Mouse (Mus musculus): ENCODE data around the gene Gsx2.

Gsx2 gene

DNA sequence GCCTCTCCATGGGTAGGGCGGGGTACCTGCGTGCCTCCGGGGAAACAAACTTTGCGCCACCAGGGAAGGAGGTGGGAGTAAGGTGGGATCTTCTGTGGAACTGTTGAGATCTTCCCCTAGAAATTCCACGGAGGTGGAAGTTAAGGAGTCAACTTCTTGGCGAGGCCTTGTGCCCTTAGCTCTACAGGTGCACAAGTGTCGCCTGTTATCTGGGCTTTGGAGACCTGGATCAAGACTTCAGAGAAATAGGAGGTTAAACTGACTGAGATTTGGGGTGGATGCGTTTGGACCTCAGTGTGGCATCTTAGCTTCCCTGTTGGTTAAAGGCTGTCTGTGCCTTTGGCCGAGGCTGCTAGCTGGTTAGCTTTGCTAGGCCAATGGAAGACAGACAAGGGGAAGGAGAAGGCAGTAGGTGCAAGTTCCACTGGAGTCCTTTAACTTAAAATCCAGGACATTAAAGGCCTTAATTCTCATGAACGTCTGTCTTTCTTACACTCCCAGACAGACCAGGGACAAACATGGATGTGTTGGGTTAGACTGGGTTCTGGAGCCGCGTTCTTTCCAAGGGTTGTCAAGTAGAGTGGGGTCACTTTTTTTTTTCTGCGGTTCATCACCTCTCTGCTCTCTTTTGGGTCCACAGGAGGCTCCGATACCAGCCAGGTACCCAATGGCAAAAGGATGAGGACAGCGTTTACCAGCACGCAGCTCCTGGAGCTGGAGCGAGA is 1.1 kb downstream of the Gsx2 start:
- no peak for DNase-seq (ENCODE audit: low spot score in 2 of 2)

DNA sequence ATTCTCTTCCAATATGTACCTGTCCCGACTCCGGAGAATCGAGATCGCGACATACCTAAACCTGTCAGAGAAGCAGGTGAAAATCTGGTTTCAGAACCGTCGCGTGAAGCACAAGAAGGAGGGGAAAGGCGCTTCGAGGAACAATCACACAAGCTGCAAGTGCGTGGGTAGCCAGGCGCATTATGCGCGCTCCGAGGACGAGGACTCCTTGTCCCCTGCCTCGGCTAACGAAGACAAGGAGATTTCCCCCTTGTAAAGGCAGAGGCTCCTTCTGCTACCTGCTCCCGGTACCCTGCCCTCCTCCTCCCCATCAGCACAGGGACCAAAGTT is 1.6 kb downstream of the Gsx2 start:
- no peak for DNase-seq (ENCODE audit: low spot score in 2 of 2)

DNA sequence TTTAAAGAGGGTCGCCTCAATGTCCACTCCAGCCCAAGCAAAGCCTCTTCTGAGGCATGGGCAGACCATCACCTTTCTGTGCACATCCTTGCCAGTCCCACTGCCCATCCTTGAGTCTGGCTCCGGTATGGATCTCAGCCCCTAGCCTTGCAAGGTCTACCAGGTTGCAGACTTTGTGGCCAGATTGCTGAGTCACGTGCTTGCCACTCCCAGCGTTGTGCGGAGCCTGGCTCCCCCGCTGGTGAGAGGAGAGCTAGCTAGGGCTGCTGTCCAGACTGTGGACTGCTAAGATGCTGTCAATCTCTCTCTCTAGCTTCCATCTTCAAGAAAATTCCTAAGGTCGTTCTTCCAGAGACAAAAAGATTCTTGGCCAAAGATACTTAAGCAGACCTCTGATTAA is 4.2 kb downstream of the Gsx2 start:
- DNase-seq (ENCODE audit: low spot score in 2 of 2) = no peak

- DNase-seq (ENCODE audit: low spot score in 2 of 2) = no peak
Measured at GRCm38 (mm10) chr5:75082439-75082838, 7.0 kb downstream of the Gsx2 start.

DNA sequence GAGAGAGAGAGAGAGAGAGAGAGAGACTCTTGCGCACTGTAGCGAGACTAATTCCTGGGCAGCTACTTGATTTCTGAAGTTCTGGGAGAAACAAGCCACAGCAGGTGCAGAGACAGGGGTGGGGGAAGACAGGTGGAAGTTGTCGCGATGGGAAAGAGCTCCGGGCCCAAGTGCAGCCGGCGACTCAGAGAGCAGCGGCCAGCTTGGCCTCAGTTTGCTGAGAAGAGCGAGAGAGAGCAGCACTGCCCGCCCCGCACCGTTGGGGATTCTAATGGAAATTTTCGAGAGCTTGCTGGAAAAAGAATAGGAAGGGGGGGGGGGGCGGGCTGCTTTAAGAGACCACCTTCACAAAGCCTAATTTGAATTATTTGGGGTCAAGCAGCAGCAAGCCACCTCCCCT is 7.7 kb downstream of the Gsx2 start:
- DNase-seq (ENCODE audit: low spot score in 2 of 2) = no peak

DNA sequence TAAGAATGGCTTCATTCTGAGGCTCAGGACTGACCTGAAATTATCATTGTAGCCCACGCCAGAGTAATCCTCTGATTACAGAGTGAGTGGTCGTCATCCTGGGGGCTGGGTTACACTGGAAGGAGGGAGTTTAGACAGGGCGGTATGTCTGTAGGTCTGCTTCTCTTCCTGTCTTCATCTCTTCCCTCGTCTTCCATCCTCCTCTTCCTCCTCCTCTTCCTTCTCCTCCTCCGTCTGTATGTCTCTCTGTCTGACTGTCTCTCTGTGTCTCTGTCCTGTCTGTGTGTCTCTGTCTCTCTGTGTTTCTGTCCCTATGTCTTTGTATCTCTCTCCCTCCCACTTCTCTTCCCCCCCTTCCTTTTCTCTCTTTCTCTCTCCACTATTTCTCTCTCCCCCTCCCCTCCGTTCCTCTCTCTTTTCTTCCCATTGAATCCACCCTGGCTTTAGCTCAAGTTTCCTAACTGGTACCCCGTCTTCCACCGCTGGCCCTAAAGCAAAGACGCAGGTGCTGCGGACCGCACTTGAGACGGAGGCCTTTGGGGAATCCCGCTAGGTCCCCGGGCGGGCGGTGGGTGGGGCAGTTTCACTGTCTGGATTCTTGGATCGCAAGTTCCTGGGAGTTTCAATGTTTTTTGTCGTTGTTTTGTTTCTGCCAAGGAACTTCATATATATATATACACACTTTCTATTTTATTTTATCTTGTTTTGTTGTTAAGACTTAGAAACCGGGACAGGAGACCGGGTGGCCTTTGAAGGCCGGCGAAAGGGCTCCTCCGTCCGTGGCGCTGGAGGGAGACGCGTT is 8.4 kb downstream of the Gsx2 start:
- no peak for DNase-seq (ENCODE audit: low spot score in 2 of 2)

- no peak for DNase-seq (ENCODE audit: low spot score in 2 of 2)
Measured at GRCm38 (mm10) chr5:75084393-75084870, 9.0 kb downstream of the Gsx2 start.

GRCm38 (mm10) chr5:75084871-75085520 is 9.6 kb downstream of the Gsx2 start:
- DNase-seq (ENCODE audit: low spot score in 2 of 2) = no peak

DNA sequence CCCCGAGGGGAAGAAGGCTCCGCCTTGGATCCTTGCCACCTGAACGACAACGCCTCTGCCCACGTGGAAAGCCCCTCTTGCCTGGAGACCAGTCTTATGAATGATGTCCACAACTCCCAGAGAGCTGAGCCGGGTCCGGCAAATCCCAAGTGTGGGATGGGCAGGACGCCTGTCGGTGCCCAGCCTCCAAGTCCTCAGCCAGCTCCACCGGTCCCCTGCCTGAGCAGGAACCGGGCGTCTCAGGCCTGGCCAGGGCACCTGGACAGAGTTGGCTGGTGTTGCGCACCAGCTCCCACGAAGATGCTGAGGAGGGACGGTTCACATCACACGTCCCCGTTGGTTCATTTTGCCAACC is 10.1 kb downstream of the Gsx2 start:
- DNase-seq (ENCODE audit: low spot score in 2 of 2) = no peak

- no peak for DNase-seq (ENCODE audit: low spot score in 2 of 2)
Measured at GRCm38 (mm10) chr5:75085906-75086305, 10.5 kb downstream of the Gsx2 start.

- no peak for DNase-seq (ENCODE audit: low spot score in 2 of 2)
Measured at GRCm38 (mm10) chr5:75106511-75106910, 31.1 kb downstream of the Gsx2 start.

- DNase-seq (ENCODE audit: low spot score in 2 of 2) = no peak
Measured at GRCm38 (mm10) chr5:75109368-75109767, 34.0 kb downstream of the Gsx2 start.

DNA sequence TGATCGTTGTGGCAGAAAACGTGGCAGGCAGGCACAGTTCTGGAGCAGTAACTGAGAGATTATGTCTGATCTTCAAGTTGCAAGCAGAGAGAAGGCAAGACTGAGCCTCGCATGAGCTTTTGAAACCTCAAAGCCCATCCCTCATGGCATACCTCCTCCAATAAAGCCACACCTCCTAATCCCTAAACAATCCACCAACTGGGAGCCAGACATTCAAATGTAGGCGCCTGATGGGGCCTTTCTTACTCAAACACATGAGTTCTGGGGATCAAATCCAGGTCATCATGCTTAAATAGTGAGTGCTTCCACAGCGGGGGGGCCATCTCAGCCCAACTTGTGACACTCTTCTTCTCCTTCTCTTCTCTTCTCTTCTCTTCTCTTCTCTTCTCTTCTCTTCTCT is 36.4 kb downstream of the Gsx2 start:
- DNase-seq (ENCODE audit: low spot score in 2 of 2) = no peak

GRCm38 (mm10) chr5:75118840-75119239 is 43.4 kb downstream of the Gsx2 start:
- DNase-seq (ENCODE audit: low spot score in 2 of 2) = no peak

DNA sequence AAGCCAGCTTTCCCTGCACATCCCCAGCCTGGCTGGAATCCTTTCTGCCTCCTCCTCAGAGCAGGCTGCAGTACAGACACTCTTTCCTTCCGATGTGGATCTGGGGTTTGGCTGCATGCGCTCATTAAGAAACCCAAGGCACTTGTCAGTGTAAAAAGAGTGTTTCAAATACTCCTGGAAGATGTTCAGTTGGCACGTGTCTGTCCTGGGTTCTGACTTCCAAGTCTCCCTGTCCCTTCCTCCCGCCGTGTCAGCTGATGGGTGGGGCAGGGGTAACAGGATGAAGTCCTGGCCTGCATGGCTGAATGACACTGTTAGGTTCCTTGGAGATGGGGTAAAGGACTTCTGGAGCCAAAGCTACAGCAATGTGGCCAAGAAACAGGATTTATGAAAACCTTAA is 46.2 kb downstream of the Gsx2 start:
- DNase-seq (ENCODE audit: low spot score in 2 of 2) = no peak
